Mouse (Mus musculus) forebrain, embryonic 14.5 days (tissue): ENCODE measurements around the gene Picalm. TPM values are rescaled to one million over a fixed set of nuclear protein-coding genes. Genes with fewer than 3 reads are reported as not detected.
"Not testable (repeated sequence)": the region's sequence is repeated elsewhere in the genome, so short reads cannot be mapped to it uniquely, and the experiment has no call there.

Source experiments
- ATAC-seq: fragments of 200-750 bp; cut with Nextera tagmentation; 2 replicates; pipeline ENCODE4 v1.8.0; 2017; ENCODE audit warnings: mild to moderate bottlenecking, moderate library complexity
- DNase-seq: peaks from one replicate; pipeline ENCODE4 v3.0.0-alpha.2; 2015; ENCODE audit warnings: low spot score
- H3K27ac ChIP-seq: fragments of 300-500 bp; sonication (generic); 2 replicates; pipeline ENCODE4 v1.5.1; 2014; ENCODE audit warnings: low read depth, mild to moderate bottlenecking, control low read depth, low read length, moderate library complexity
- H3K27me3 ChIP-seq: fragments of 300-500 bp; sonication (generic); replicated peaks from 2 replicates; pipeline ENCODE4 v1.6.1; 2014; ENCODE audit warnings: low read length, control low read depth, mixed read lengths; ENCODE audit not compliant: control insufficient read depth, insufficient read depth
- H3K36me3 ChIP-seq: fragments of 300-500 bp; sonication (generic); 2 replicates; pipeline ENCODE4 v1.6.1; 2014; ENCODE audit warnings: low read length, control low read depth; ENCODE audit not compliant: control insufficient read depth, insufficient read depth
- H3K4me1 ChIP-seq: fragments of 300-500 bp; sonication (generic); 2 replicates; pipeline ENCODE4 v1.6.1; 2014; ENCODE audit warnings: antibody characterized with exemption, low read length, control low read depth; ENCODE audit not compliant: control insufficient read depth, insufficient read depth
- H3K4me2 ChIP-seq: fragments of 300-500 bp; sonication (generic); 2 replicates; pipeline ENCODE4 v1.6.1; 2014; ENCODE audit warnings: mild to moderate bottlenecking, control low read depth, low read length
- H3K4me3 ChIP-seq: fragments of 300-500 bp; sonication (generic); 2 replicates; pipeline ENCODE4 v1.5.1; 2014; ENCODE audit warnings: low read depth, low read length, control low read depth
- H3K9ac ChIP-seq: fragments of 300-500 bp; sonication (generic); 2 replicates; pipeline ENCODE4 v1.6.1; 2014; ENCODE audit warnings: mild to moderate bottlenecking, low read length, control low read depth, moderate library complexity
- H3K9me3 ChIP-seq: fragments of 300-500 bp; sonication (generic); replicated peaks from 2 replicates; pipeline ENCODE4 v1.6.1; 2016; ENCODE audit warnings: low read length, control low read depth, mixed read lengths; ENCODE audit not compliant: control insufficient read depth
- WGBS: fragments of 180-500 bp; shearing (Covaris S2); extraction: QIAGEN DNeasy Blood & Tissue Kit; methylation state at CpG from one replicate; pipeline ENCODE4 v1.1.7; 2014; 5-methylcytosine and 5-hydroxymethylcytosine counted together
- polyA plus RNA-seq: library from polyadenylated mRNA; unstranded; fragments of >200 nt; fragmentation: Nextera tagmentation; extraction: Ambion mirVana; gene quantifications from 2 replicates; pipeline ENCODE4 v1.2.1, GENCODE M21; 2014

Gene Picalm
- polyA plus RNA-seq, 1 experiment from 2014 or later, result 43.3 TPM

GRCm38 (mm10) chr7:90164276-90164675 lies 34.3 kb downstream of the Picalm start:
- Histone ChIP-seq H3K27ac (no peak overlapping the region), H3K9ac (no peak overlapping the region), H3K9me3 (no peaks in the 10 kb centered on the region), H3K36me3 (peaks cover 37% of the 10 kb centered on the region), H3K4me1 (no peaks in the 10 kb centered on the region), H3K27me3 (no peaks in the 10 kb centered on the region), H3K4me3 (no peak overlapping the region), H3K4me2 (no peak overlapping the region)
- 94% methylated on average over 1 of the region's 1 CpGs for WGBS
- DNase-seq, result no peak
- ATAC-seq, result no peak

- Histone ChIP-seq H3K9ac (no peak overlapping the region), H3K27ac (no peak overlapping the region)
Observed at GRCm38 (mm10) chr7:90165970-90166369, 36.0 kb downstream of the Picalm start.

GRCm38 (mm10) chr7:90167777-90168176 lies 37.8 kb downstream of the Picalm start:
- H3K4me3 ChIP-seq, DNase-seq, H3K4me1 ChIP-seq, H3K27me3 ChIP-seq, H3K4me2 ChIP-seq, H3K9ac ChIP-seq, H3K27ac ChIP-seq, H3K9me3 ChIP-seq, ATAC-seq: not testable (repeated sequence)
- H3K36me3 ChIP-seq, result peaks cover 34% of the 10 kb centered on the region
- WGBS, result 79% methylated on average over 10 of the region's 10 CpGs

More at GRCm38 (mm10) chr7:90165970-90166369, 36.0 kb downstream of the Picalm start:
- Histone ChIP-seq H3K27me3 (no peaks in the 10 kb centered on the region), H3K9me3 (no peaks in the 10 kb centered on the region), H3K4me2 (no peak overlapping the region), H3K4me3 (no peak overlapping the region), H3K36me3 (peaks cover 34% of the 10 kb centered on the region), H3K4me1 (no peaks in the 10 kb centered on the region)
- WGBS, result 78% methylated on average over 1 of the region's 1 CpGs
- ATAC-seq (no peak), DNase-seq (no peak)

GRCm38 (mm10) chr7:90173778-90174177 lies 43.8 kb downstream of the Picalm start:
- H3K9ac ChIP-seq, result no peak overlapping the region
- H3K9me3 ChIP-seq, result no peaks in the 10 kb centered on the region
- H3K4me3 ChIP-seq, result no peak overlapping the region
- H3K27me3 ChIP-seq, result no peaks in the 10 kb centered on the region
- ATAC-seq, result no peak
- no peak overlapping the region for H3K27ac ChIP-seq
- no peaks in the 10 kb centered on the region for H3K4me1 ChIP-seq
- peaks cover 44% of the 10 kb centered on the region for H3K36me3 ChIP-seq
- DNase-seq, result no peak
- WGBS, result 100% methylated on average over 1 of the region's 1 CpGs
- no peak overlapping the region for H3K4me2 ChIP-seq

- peaks cover 51% of the 10 kb centered on the region for H3K36me3 ChIP-seq
- no peak overlapping the region for H3K4me2 ChIP-seq
- no peaks in the 10 kb centered on the region for H3K9me3 ChIP-seq
- no peaks in the 10 kb centered on the region for H3K27me3 ChIP-seq
- WGBS, result 39% methylated on average over 2 of the region's 2 CpGs
- H3K4me1 ChIP-seq, result no peaks in the 10 kb centered on the region
- H3K9ac ChIP-seq, result no peak overlapping the region
- DNase-seq (peak; percentile 45), ATAC-seq (peak; percentile 86)
- no peak overlapping the region for H3K4me3 ChIP-seq
- no peak overlapping the region for H3K27ac ChIP-seq
Observed at GRCm38 (mm10) chr7:90175576-90175975, 45.6 kb downstream of the Picalm start.

- no peaks in the 10 kb centered on the region for H3K27me3 ChIP-seq
- WGBS, result 96% methylated on average over 1 of the region's 1 CpGs
- H3K9me3 ChIP-seq, result no peaks in the 10 kb centered on the region
- no peak overlapping the region for H3K9ac ChIP-seq
- ATAC-seq (no peak), DNase-seq (no peak)
- no peak overlapping the region for H3K4me3 ChIP-seq
- no peak overlapping the region for H3K4me2 ChIP-seq
- no peak overlapping the region for H3K27ac ChIP-seq
- H3K36me3 ChIP-seq, result peaks cover 35% of the 10 kb centered on the region
- no peaks in the 10 kb centered on the region for H3K4me1 ChIP-seq
Observed at GRCm38 (mm10) chr7:90180635-90181034, 50.6 kb downstream of the Picalm start.

- ATAC-seq (no peak), DNase-seq (no peak)
- H3K36me3 ChIP-seq, result peaks cover 31% of the 10 kb centered on the region
- no peak overlapping the region for H3K27ac ChIP-seq
- 94% methylated on average over 5 of the region's 5 CpGs for WGBS
- H3K27me3 ChIP-seq, result no peaks in the 10 kb centered on the region
- no peak overlapping the region for H3K4me2 ChIP-seq
- no peak overlapping the region for H3K9ac ChIP-seq
- no peak overlapping the region for H3K4me3 ChIP-seq
- H3K9me3 ChIP-seq, result no peaks in the 10 kb centered on the region
- H3K4me1 ChIP-seq, result no peaks in the 10 kb centered on the region
Observed at GRCm38 (mm10) chr7:90200251-90200650, 70.2 kb downstream of the Picalm start.

GRCm38 (mm10) chr7:90201877-90202465 lies 72.0 kb downstream of the Picalm start:
- Histone ChIP-seq H3K27ac (no peak overlapping the region), H3K9ac (no peak overlapping the region), H3K9me3 (no peaks in the 10 kb centered on the region), H3K36me3 (peaks cover 20% of the 10 kb centered on the region; the same call in 1 of the 2 replicates), H3K4me3 (no peak overlapping the region), H3K4me1 (no peaks in the 10 kb centered on the region), H3K4me2 (no peak overlapping the region), H3K27me3 (no peaks in the 10 kb centered on the region)
- ATAC-seq (no peak), DNase-seq (no peak)
- WGBS, result 76% methylated on average over 2 of the region's 2 CpGs

- no peak for ATAC-seq
- Histone ChIP-seq H3K36me3 (peaks cover 32% of the 10 kb centered on the region), H3K27me3 (no peaks in the 10 kb centered on the region), H3K4me3 (no peak overlapping the region), H3K9ac (no peak overlapping the region), H3K4me2 (no peak overlapping the region), H3K4me1 (no peaks in the 10 kb centered on the region), H3K27ac (no peak overlapping the region), H3K9me3 (no peaks in the 10 kb centered on the region)
- 94% methylated on average over 2 of the region's 2 CpGs for WGBS
- DNase-seq, result no peak
Observed at GRCm38 (mm10) chr7:90203914-90204313, 73.9 kb downstream of the Picalm start.
